Mouse (Mus musculus) kidney, embryonic 15.5 days (tissue): ENCODE data around the gene Uqcc2. TPM values are rescaled to one million over a fixed set of nuclear protein-coding genes. Genes with fewer than 3 reads are reported as not detected.

Experiments used
- ATAC-seq: fragments of 200-750 bp; cut with Nextera tagmentation; replicated peaks from 2 replicates; pipeline ENCODE4 v1.8.0; 2017; ENCODE audit warnings: moderate TSS enrichment; ENCODE audit not compliant: low FRiP score
- H3K27ac ChIP-seq: fragments of 300-500 bp; sonication (generic); 2 replicates; pipeline ENCODE4 v1.5.1; 2015; ENCODE audit warnings: mild to moderate bottlenecking, inconsistent platforms
- H3K27me3 ChIP-seq: fragments of 300-500 bp; sonication (generic); 2 replicates; pipeline ENCODE4 v1.6.1; 2015; ENCODE audit warnings: inconsistent platforms
- H3K36me3 ChIP-seq: fragments of 300-500 bp; sonication (generic); 2 replicates; pipeline ENCODE4 v1.6.1; 2015; ENCODE audit warnings: inconsistent platforms
- H3K4me1 ChIP-seq: fragments of 300-500 bp; sonication (generic); 2 replicates; pipeline ENCODE4 v1.6.1; 2015; ENCODE audit warnings: inconsistent platforms
- H3K4me2 ChIP-seq: fragments of 300-500 bp; sonication (generic); 2 replicates; pipeline ENCODE4 v1.6.1; 2015; ENCODE audit warnings: moderate library complexity, mild to moderate bottlenecking, inconsistent platforms
- H3K4me3 ChIP-seq: fragments of 300-500 bp; sonication (generic); replicated peaks from 2 replicates; pipeline ENCODE4 v1.5.1; 2015; ENCODE audit warnings: mild to moderate bottlenecking, inconsistent platforms
- H3K9ac ChIP-seq: fragments of 300-500 bp; sonication (generic); 2 replicates; pipeline ENCODE4 v1.6.1; 2015; ENCODE audit warnings: mild to moderate bottlenecking, inconsistent platforms
- H3K9me3 ChIP-seq: fragments of 300-500 bp; sonication (generic); replicated peaks from 2 replicates; pipeline ENCODE4 v1.6.1; 2016; ENCODE audit warnings: inconsistent platforms
- WGBS: fragments of 180-500 bp; shearing (Covaris S2); methylation state at CpG from one replicate; pipeline ENCODE4 v1.1.7; 2015; ENCODE audit warnings: mixed read lengths; 5-methylcytosine and 5-hydroxymethylcytosine counted together
- polyA plus RNA-seq: library from polyadenylated mRNA; unstranded; fragments of >200 nt; fragmentation: Nextera tagmentation; extraction: Ambion mirVana; gene quantifications from 2 replicates; pipeline ENCODE4 v1.2.1, GENCODE M21; 2015

Gene Uqcc2
- polyA plus RNA-seq, 1 experiment from 2014 or later: 297 TPM

GRCm38 (mm10) chr17:27153773-27154193, 20.1 kb upstream of the Uqcc2 start:
- 46% methylated on average over 9 of the region's 9 CpGs for WGBS
- Histone ChIP-seq H3K36me3 (no peaks in the 10 kb centered on the region), H3K4me3 (no peak overlapping the region), H3K9me3 (no peaks in the 10 kb centered on the region), H3K4me1 (peaks cover 42% of the 10 kb centered on the region), H3K9ac (no peak overlapping the region), H3K27me3 (peaks cover 21% of the 10 kb centered on the region), H3K27ac (no peak overlapping the region), H3K4me2 (no peak overlapping the region)
- ATAC-seq: no peak

- WGBS: 38% methylated on average over 8 of the region's 8 CpGs
- ATAC-seq: 0 out of 2 replicates have a peak, but pooled peaks have one; percentile 45
- H3K27ac ChIP-seq: no peak overlapping the region
- no peak overlapping the region for H3K4me2 ChIP-seq
- H3K4me3 ChIP-seq: no peak overlapping the region
- H3K27me3 ChIP-seq: peaks cover 21% of the 10 kb centered on the region
- H3K9me3 ChIP-seq: no peaks in the 10 kb centered on the region
- H3K4me1 ChIP-seq: peaks cover 36% of the 10 kb centered on the region
- no peak overlapping the region for H3K9ac ChIP-seq
- no peaks in the 10 kb centered on the region for H3K36me3 ChIP-seq
Measured at GRCm38 (mm10) chr17:27152976-27153723, 19.4 kb upstream of the Uqcc2 start.

GRCm38 (mm10) chr17:27151411-27151810, 17.7 kb upstream of the Uqcc2 start:
- no peak for ATAC-seq
- Histone ChIP-seq H3K4me2 (no peak overlapping the region), H3K9ac (no peak overlapping the region), H3K27ac (no peak overlapping the region), H3K4me3 (no peak overlapping the region), H3K27me3 (peaks cover 21% of the 10 kb centered on the region), H3K9me3 (no peaks in the 10 kb centered on the region), H3K4me1 (peaks cover 42% of the 10 kb centered on the region), H3K36me3 (no peaks in the 10 kb centered on the region)
- 74% methylated on average over 8 of the region's 8 CpGs for WGBS

GRCm38 (mm10) chr17:27150871-27151270, 17.2 kb upstream of the Uqcc2 start:
- Histone ChIP-seq H3K36me3 (no peaks in the 10 kb centered on the region), H3K9ac (no peak overlapping the region), H3K4me2 (no peak overlapping the region), H3K9me3 (no peaks in the 10 kb centered on the region), H3K4me3 (no peak overlapping the region), H3K4me1 (peaks cover 42% of the 10 kb centered on the region), H3K27me3 (peaks cover 23% of the 10 kb centered on the region), H3K27ac (no peak overlapping the region)
- no peak for ATAC-seq
- 64% methylated on average over 7 of the region's 7 CpGs for WGBS

GRCm38 (mm10) chr17:27146323-27146923, 12.7 kb upstream of the Uqcc2 start:
- Histone ChIP-seq H3K27ac (no peak overlapping the region), H3K9me3 (no peaks in the 10 kb centered on the region), H3K36me3 (no peaks in the 10 kb centered on the region), H3K4me2 (peak overlapping the region; percentile 27), H3K4me1 (peaks cover 47% of the 10 kb centered on the region), H3K9ac (no peak overlapping the region), H3K4me3 (no peak overlapping the region), H3K27me3 (peaks cover 37% of the 10 kb centered on the region)
- WGBS: 5% methylated on average over 8 of the region's 8 CpGs
- peak; percentile 48 for ATAC-seq

- no peak for ATAC-seq
Measured at GRCm38 (mm10) chr17:27144152-27144551, 10.4 kb upstream of the Uqcc2 start.

GRCm38 (mm10) chr17:27141971-27142450, 8.3 kb upstream of the Uqcc2 start:
- Histone ChIP-seq H3K36me3 (no peaks in the 10 kb centered on the region), H3K9me3 (no peaks in the 10 kb centered on the region), H3K27ac (peak overlapping the region; percentile 49; the same call in 1 of the 2 replicates), H3K9ac (no peak overlapping the region), H3K4me3 (peak overlapping the region; percentile 14; the same call in 1 of the 2 replicates), H3K4me1 (peaks cover 67% of the 10 kb centered on the region), H3K27me3 (peaks cover 19% of the 10 kb centered on the region; the same call in 1 of the 2 replicates), H3K4me2 (peak overlapping the region; percentile 43)
- ATAC-seq: peak; percentile 50; the same call in 1 of the 2 replicates
- WGBS: 13% methylated on average over 10 of the region's 10 CpGs

More at GRCm38 (mm10) chr17:27144152-27144551, 10.4 kb upstream of the Uqcc2 start:
- WGBS: 63% methylated on average over 4 of the region's 4 CpGs
- no peak overlapping the region for H3K27ac ChIP-seq
- H3K36me3 ChIP-seq: no peaks in the 10 kb centered on the region
- H3K4me2 ChIP-seq: no peak overlapping the region
- peaks cover 15% of the 10 kb centered on the region; the same call in 1 of the 2 replicates for H3K27me3 ChIP-seq
- peaks cover 61% of the 10 kb centered on the region for H3K4me1 ChIP-seq
- no peaks in the 10 kb centered on the region for H3K9me3 ChIP-seq
- H3K9ac ChIP-seq: no peak overlapping the region
- H3K4me3 ChIP-seq: no peak overlapping the region

GRCm38 (mm10) chr17:27140262-27140661, 6.5 kb upstream of the Uqcc2 start:
- ATAC-seq: no peak
- no peaks in the 10 kb centered on the region for H3K9me3 ChIP-seq
- 60% methylated on average over 9 of the region's 9 CpGs for WGBS

GRCm38 (mm10) chr17:27139304-27139703, 5.6 kb upstream of the Uqcc2 start:
- 30% methylated on average over 7 of the region's 7 CpGs for WGBS
- H3K36me3 ChIP-seq: no peaks in the 10 kb centered on the region

More at GRCm38 (mm10) chr17:27140262-27140661, 6.5 kb upstream of the Uqcc2 start:
- Histone ChIP-seq H3K4me2 (no peak overlapping the region), H3K4me1 (peaks cover 55% of the 10 kb centered on the region), H3K36me3 (no peaks in the 10 kb centered on the region), H3K4me3 (no peak overlapping the region), H3K27ac (no peak overlapping the region), H3K27me3 (peaks cover 11% of the 10 kb centered on the region; the same call in 1 of the 2 replicates), H3K9ac (no peak overlapping the region)

GRCm38 (mm10) chr17:27138396-27138795, 4.7 kb upstream of the Uqcc2 start:
- Histone ChIP-seq H3K4me3 (no peak overlapping the region), H3K36me3 (no peaks in the 10 kb centered on the region), H3K9ac (no peak overlapping the region), H3K4me1 (peaks cover 51% of the 10 kb centered on the region), H3K9me3 (no peaks in the 10 kb centered on the region), H3K4me2 (no peak overlapping the region), H3K27ac (no peak overlapping the region), H3K27me3 (peaks cover 3% of the 10 kb centered on the region; the same call in 1 of the 2 replicates)
- 76% methylated on average over 9 of the region's 9 CpGs for WGBS
- no peak for ATAC-seq

More at GRCm38 (mm10) chr17:27139304-27139703, 5.6 kb upstream of the Uqcc2 start:
- no peak overlapping the region for H3K4me3 ChIP-seq
- no peaks in the 10 kb centered on the region for H3K9me3 ChIP-seq
- peaks cover 4% of the 10 kb centered on the region; the same call in 1 of the 2 replicates for H3K27me3 ChIP-seq
- H3K9ac ChIP-seq: no peak overlapping the region
- H3K4me2 ChIP-seq: no peak overlapping the region
- H3K27ac ChIP-seq: no peak overlapping the region
- ATAC-seq: no peak
- H3K4me1 ChIP-seq: peaks cover 59% of the 10 kb centered on the region

GRCm38 (mm10) chr17:27134715-27135114, 999 bp upstream of the Uqcc2 start:
- no peak overlapping the region for H3K9ac ChIP-seq
- H3K27ac ChIP-seq: no peak overlapping the region
- no peaks in the 10 kb centered on the region for H3K36me3 ChIP-seq
- no peak for ATAC-seq
- no peaks in the 10 kb centered on the region for H3K9me3 ChIP-seq
- H3K27me3 ChIP-seq: 0 out of 2 replicates have a peak, but pooled peaks cover 3% of the 10 kb centered on the region
- WGBS: 21% methylated on average over 3 of the region's 3 CpGs
- peaks cover 60% of the 10 kb centered on the region for H3K4me1 ChIP-seq
- H3K4me2 ChIP-seq: no peak overlapping the region
- H3K4me3 ChIP-seq: no peak overlapping the region

GRCm38 (mm10) chr17:27134187-27134586, 471 bp upstream of the Uqcc2 start:
- Histone ChIP-seq H3K36me3 (0 out of 2 replicates have a peak, but pooled peaks cover 2% of the 10 kb centered on the region), H3K27ac (no peak overlapping the region), H3K9ac (no peak overlapping the region), H3K4me2 (peak overlapping the region; percentile 63), H3K27me3 (0 out of 2 replicates have a peak, but pooled peaks cover 3% of the 10 kb centered on the region), H3K4me1 (peaks cover 60% of the 10 kb centered on the region), H3K4me3 (peak overlapping the region; percentile 60), H3K9me3 (no peaks in the 10 kb centered on the region)
- no peak for ATAC-seq
- WGBS: 39% methylated on average over 7 of the region's 9 CpGs
